Mouse (Mus musculus): ENCODE results near the gene Dag1. TPM values are rescaled to one million over a fixed set of nuclear protein-coding genes. Genes with fewer than 3 reads are reported as not detected.

Gene Dag1
- polyA plus RNA-seq, 1 experiment from 2014 or later, result 58.6 TPM

DNA sequence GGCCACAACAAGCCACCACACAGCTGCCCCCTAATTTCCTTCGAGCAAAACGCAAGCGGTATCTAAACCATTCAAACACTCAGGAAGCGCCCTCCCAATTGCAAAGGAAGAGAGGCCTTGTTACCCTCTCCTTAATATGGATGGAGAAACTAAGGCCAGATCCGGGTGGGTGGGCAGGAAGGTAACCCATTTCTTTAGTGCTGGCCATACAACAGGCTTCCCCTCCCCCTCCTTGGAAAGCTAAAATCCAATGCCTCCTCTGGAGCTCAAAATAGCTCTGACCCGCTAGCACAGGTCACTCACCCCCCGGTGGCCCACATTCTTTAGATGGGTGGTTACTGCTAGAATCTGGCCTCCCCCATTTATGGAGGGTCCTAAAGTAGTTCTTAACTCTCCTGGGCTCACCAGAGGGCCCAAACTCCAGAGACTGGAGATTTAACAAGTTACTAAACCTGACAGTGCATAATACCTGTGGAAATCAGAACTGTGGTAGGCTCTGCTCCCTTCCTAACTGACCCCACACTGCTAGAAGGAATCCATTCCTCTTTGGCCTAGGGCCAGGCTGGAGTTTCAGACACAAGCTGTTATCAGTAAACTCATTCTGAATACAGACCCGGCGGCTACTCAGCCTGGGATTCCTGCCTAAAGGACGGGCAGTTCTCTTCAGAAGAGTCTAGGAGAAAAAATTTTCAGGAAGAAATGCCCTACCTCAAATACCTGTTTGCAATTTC, 598 bp upstream of the Dag1 start:
- 11% methylated on average over 10 of the region's 10 CpGs for WGBS
- Histone ChIP-seq H3K4me3 (ENCODE audit: low read depth, low read length) (peak overlapping the region; percentile 93), H3K36me3 (ENCODE audit: control insufficient read depth, insufficient read depth, low read length) (no peaks in the 10 kb centered on the region), H3K27ac (ENCODE audit: low read depth, low read length) (peak overlapping the region; percentile 72), H3K4me2 (ENCODE audit: low read depth, low read length) (peak overlapping the region; percentile 53), H3K4me1 (ENCODE audit: control insufficient read depth, insufficient read depth, low read length) (peaks cover 19% of the 10 kb centered on the region), H3K9me3 (ENCODE audit: control insufficient read depth, low read length) (no peaks in the 10 kb centered on the region), H3K9ac (replicated peaks; ENCODE audit: low read depth, low read length) (peak overlapping the region; percentile 48; the same call in 1 of the 2 replicates), H3K27me3 (ENCODE audit: control insufficient read depth, insufficient read depth, low read length) (no peaks in the 10 kb centered on the region)
- no peak; the same call in 1 of the 2 replicates for ATAC-seq (ENCODE audit: low read depth)

DNA sequence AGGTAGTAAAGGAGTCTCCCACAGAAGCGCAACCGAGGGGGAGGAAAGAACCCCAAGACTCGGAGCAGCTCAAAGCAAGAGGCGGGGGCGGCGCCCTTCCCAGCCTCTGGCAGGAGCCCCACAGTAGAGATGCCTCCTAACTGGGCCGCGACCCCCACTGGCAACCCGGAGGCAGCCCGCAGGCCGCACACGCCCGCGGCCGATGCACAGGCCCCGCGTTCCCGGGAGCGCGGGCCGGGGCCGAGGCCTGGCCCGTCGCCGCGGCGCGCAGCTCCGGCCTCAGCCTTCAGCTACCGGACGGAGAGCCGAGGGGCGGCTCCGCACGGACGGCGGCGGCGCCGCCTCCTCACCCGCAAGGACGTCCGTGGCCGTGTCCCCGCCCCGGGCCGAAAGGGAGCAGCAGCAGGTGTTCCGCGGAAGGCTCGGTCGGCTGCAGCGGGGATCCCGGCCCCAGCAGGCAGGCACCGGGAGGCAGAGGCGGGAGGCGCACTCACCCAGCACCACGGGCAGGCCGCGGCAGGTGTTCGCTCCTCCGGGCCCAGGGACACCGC, 552 bp downstream of the Dag1 start:
- H3K4me2 ChIP-seq (ENCODE audit: low read depth, low read length), result peak overlapping the region; percentile 53
- peak overlapping the region; percentile 84 for H3K9ac ChIP-seq (replicated peaks; ENCODE audit: low read depth, low read length)
- peak; percentile 58 for ATAC-seq (ENCODE audit: low read depth)
- no peaks in the 10 kb centered on the region for H3K9me3 ChIP-seq (ENCODE audit: control insufficient read depth, low read length)
- H3K4me3 ChIP-seq (ENCODE audit: low read depth, low read length), result peak overlapping the region; percentile 93
- H3K27me3 ChIP-seq (ENCODE audit: control insufficient read depth, insufficient read depth, low read length), result no peaks in the 10 kb centered on the region
- H3K27ac ChIP-seq (ENCODE audit: low read depth, low read length), result peak overlapping the region; percentile 87
- under 1% methylated on average over 51 of the region's 62 CpGs for WGBS
- peaks cover 19% of the 10 kb centered on the region for H3K4me1 ChIP-seq (ENCODE audit: control insufficient read depth, insufficient read depth, low read length)
- H3K36me3 ChIP-seq (ENCODE audit: control insufficient read depth, insufficient read depth, low read length), result no peaks in the 10 kb centered on the region

DNA sequence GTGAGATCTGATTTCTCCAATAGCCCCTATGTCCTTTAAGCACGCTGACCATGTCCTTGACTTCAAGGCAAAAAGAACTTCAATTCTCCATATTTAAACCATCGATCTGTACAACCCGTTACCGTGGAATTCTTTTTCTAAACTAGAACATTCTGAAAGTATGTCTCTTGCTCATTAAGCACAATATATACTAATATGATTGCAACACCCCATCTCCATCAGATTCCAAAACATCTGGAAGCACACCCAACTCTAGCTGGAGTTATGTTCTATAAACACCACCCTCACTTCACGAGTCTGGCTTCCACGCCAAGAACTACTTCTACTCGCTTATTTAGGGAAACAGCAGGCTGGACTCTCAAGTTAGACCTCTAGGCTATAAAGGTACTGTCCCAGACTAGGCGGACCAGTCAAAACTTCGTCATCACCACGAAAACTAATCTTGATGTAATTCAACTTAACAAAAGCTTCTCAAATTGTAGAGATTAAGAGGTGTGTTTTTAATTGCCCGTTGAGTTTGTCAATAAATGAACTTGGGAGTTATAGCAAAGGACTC, 1.2 kb downstream of the Dag1 start:
- peak overlapping the region; percentile 93 for H3K4me3 ChIP-seq (ENCODE audit: low read depth, low read length)
- no peak for ATAC-seq (ENCODE audit: low read depth)
- peak overlapping the region; percentile 84 for H3K9ac ChIP-seq (replicated peaks; ENCODE audit: low read depth, low read length)
- H3K4me1 ChIP-seq (ENCODE audit: control insufficient read depth, insufficient read depth, low read length), result peaks cover 19% of the 10 kb centered on the region
- H3K4me2 ChIP-seq (ENCODE audit: low read depth, low read length), result peak overlapping the region; percentile 53
- no peaks in the 10 kb centered on the region for H3K36me3 ChIP-seq (ENCODE audit: control insufficient read depth, insufficient read depth, low read length)
- H3K27me3 ChIP-seq (ENCODE audit: control insufficient read depth, insufficient read depth, low read length), result no peaks in the 10 kb centered on the region
- 43% methylated on average over 11 of the region's 11 CpGs for WGBS
- no peaks in the 10 kb centered on the region for H3K9me3 ChIP-seq (ENCODE audit: control insufficient read depth, low read length)
- peak overlapping the region; percentile 87 for H3K27ac ChIP-seq (ENCODE audit: low read depth, low read length)

DNA sequence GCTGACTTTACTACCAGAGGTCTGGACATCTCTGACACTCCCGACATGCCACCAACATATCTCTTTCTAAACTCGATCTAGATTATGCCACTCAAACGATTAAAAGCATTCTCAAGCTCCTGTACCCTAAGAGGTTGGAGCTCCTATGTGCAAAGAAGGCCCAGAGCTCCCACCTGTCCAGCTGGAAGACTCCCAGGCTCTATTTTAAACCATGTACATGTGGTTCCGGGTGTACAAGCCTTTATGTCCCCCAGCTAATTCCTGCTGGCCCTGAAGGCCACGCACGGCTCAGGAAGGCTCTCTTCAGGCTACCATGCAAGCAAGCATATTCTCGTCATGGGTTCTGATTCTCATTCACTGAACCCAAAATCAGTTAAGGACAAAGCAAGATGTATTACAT, 1.9 kb downstream of the Dag1 start:
- H3K4me1 ChIP-seq (ENCODE audit: control insufficient read depth, insufficient read depth, low read length), result peaks cover 19% of the 10 kb centered on the region
- no peaks in the 10 kb centered on the region for H3K9me3 ChIP-seq (ENCODE audit: control insufficient read depth, low read length)
- H3K4me3 ChIP-seq (ENCODE audit: low read depth, low read length), result peak overlapping the region; percentile 93; the same call in 1 of the 2 replicates
- H3K9ac ChIP-seq (replicated peaks; ENCODE audit: low read depth, low read length), result no peak overlapping the region
- H3K27ac ChIP-seq (ENCODE audit: low read depth, low read length), result no peak overlapping the region
- no peaks in the 10 kb centered on the region for H3K36me3 ChIP-seq (ENCODE audit: control insufficient read depth, insufficient read depth, low read length)
- H3K27me3 ChIP-seq (ENCODE audit: control insufficient read depth, insufficient read depth, low read length), result no peaks in the 10 kb centered on the region
- 74% methylated on average over 7 of the region's 7 CpGs for WGBS
- H3K4me2 ChIP-seq (ENCODE audit: low read depth, low read length), result peak overlapping the region; percentile 53; the same call in 1 of the 2 replicates
- ATAC-seq (ENCODE audit: low read depth), result no peak

DNA sequence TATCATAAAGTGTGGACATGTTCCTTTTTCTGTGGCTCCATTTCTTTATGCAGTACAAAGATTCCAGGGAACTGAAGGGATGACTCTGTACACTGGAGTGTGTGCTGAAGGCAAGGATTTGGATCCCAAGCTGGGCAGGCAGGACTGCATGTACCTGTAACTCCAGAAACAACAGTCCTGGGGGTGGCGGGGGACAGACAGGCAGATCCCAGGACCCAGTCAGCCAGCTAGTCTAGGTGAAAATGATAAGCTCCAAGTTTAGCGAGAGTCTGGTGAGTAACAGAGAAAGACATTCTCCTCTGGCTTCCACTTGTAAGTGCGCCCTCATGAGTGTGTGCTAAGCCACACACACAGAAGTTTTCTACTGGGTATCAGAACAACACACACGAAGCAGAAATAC, 3.2 kb downstream of the Dag1 start:
- H3K4me1 ChIP-seq (ENCODE audit: control insufficient read depth, insufficient read depth, low read length), result peaks cover 19% of the 10 kb centered on the region
- no peak for ATAC-seq (ENCODE audit: low read depth)
- H3K36me3 ChIP-seq (ENCODE audit: control insufficient read depth, insufficient read depth, low read length), result no peaks in the 10 kb centered on the region
- H3K9me3 ChIP-seq (ENCODE audit: control insufficient read depth, low read length), result no peaks in the 10 kb centered on the region
- H3K9ac ChIP-seq (replicated peaks; ENCODE audit: low read depth, low read length), result no peak overlapping the region
- H3K4me2 ChIP-seq (ENCODE audit: low read depth, low read length), result no peak overlapping the region
- 89% methylated on average over 4 of the region's 4 CpGs for WGBS
- H3K27ac ChIP-seq (ENCODE audit: low read depth, low read length), result no peak overlapping the region
- H3K27me3 ChIP-seq (ENCODE audit: control insufficient read depth, insufficient read depth, low read length), result no peaks in the 10 kb centered on the region
- no peak overlapping the region for H3K4me3 ChIP-seq (ENCODE audit: low read depth, low read length)

DNA sequence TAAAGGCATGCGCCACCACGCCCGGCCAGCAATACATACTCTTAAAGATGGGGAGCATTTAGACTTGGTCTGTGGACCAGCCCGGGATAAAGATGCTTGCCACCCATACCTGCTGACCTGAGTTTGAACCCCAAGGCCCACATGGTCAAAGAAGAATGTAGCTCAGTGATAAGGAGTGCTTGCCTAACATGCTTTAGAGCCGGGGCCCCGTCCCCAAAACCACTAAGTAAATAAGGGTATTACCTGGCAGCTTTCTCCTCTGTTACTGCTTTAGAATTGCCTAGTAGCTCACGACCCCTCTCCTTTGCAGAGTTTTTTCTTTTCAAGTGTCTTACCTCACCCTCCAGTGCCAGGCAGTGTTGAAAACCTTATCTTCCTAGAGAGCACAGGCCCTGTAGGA, 11.0 kb downstream of the Dag1 start:
- Histone ChIP-seq H3K9ac (replicated peaks; ENCODE audit: low read depth, low read length) (no peak overlapping the region), H3K4me1 (ENCODE audit: control insufficient read depth, insufficient read depth, low read length) (no peaks in the 10 kb centered on the region), H3K4me2 (ENCODE audit: low read depth, low read length) (no peak overlapping the region), H3K36me3 (ENCODE audit: control insufficient read depth, insufficient read depth, low read length) (peaks cover 21% of the 10 kb centered on the region), H3K9me3 (ENCODE audit: control insufficient read depth, low read length) (no peaks in the 10 kb centered on the region), H3K4me3 (ENCODE audit: low read depth, low read length) (no peak overlapping the region), H3K27ac (ENCODE audit: low read depth, low read length) (no peak overlapping the region), H3K27me3 (ENCODE audit: control insufficient read depth, insufficient read depth, low read length) (no peaks in the 10 kb centered on the region)
- 98% methylated on average over 7 of the region's 7 CpGs for WGBS
- ATAC-seq (ENCODE audit: low read depth), result no peak

DNA sequence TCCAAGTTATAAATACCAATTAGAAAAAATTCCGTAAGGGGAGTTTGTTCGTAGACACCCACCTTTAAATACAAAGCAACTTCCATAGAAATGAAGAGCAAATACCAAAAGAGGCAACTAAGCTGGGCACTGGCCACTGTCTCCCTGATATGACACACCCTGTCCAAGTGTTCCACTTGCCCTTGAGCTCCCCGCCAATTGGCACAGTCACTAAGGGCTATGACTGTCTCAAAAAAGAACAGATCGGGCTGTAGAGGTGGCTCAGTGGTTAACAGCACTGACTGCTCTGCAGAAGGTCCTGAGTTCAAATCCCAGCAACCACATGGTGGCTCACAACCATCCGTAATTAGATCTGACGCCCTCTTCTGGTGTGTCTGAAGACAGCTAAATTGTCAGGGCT, 11.9 kb downstream of the Dag1 start:
- Histone ChIP-seq H3K4me2 (ENCODE audit: low read depth, low read length) (no peak overlapping the region), H3K4me3 (ENCODE audit: low read depth, low read length) (no peak overlapping the region), H3K9ac (replicated peaks; ENCODE audit: low read depth, low read length) (no peak overlapping the region), H3K9me3 (ENCODE audit: control insufficient read depth, low read length) (no peaks in the 10 kb centered on the region), H3K27me3 (ENCODE audit: control insufficient read depth, insufficient read depth, low read length) (no peaks in the 10 kb centered on the region), H3K27ac (ENCODE audit: low read depth, low read length) (no peak overlapping the region), H3K36me3 (ENCODE audit: control insufficient read depth, insufficient read depth, low read length) (peaks cover 21% of the 10 kb centered on the region), H3K4me1 (ENCODE audit: control insufficient read depth, insufficient read depth, low read length) (no peaks in the 10 kb centered on the region)
- ATAC-seq (ENCODE audit: low read depth), result no peak
- 98% methylated on average over 6 of the region's 6 CpGs for WGBS

DNA sequence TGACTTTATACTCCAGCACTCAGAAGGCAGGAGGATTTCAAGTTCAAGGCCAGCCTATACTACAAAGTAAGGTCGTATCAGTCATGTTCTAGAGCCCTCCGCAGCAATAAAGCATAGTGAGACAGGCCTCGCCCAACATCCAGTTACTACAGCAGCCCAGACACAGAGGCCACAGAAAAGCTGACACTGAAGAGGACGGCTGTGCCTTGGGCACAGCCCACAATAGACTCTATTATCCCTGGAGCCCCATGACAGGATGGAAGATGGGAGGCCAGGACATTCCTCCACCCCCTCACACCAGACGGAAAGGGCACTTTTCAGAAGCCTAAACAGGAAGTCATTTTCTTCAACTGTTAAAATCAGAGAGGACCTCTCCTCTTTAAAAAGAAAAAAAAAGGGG, 14.8 kb downstream of the Dag1 start:
- Histone ChIP-seq H3K4me2 (ENCODE audit: low read depth, low read length) (no peak overlapping the region), H3K36me3 (ENCODE audit: control insufficient read depth, insufficient read depth, low read length) (peaks cover 21% of the 10 kb centered on the region), H3K4me3 (ENCODE audit: low read depth, low read length) (no peak overlapping the region), H3K27me3 (ENCODE audit: control insufficient read depth, insufficient read depth, low read length) (no peaks in the 10 kb centered on the region), H3K4me1 (ENCODE audit: control insufficient read depth, insufficient read depth, low read length) (no peaks in the 10 kb centered on the region), H3K27ac (ENCODE audit: low read depth, low read length) (no peak overlapping the region), H3K9me3 (ENCODE audit: control insufficient read depth, low read length) (no peaks in the 10 kb centered on the region), H3K9ac (replicated peaks; ENCODE audit: low read depth, low read length) (no peak overlapping the region)
- ATAC-seq (ENCODE audit: low read depth), result no peak
- WGBS, result 48% methylated on average over 5 of the region's 5 CpGs

DNA sequence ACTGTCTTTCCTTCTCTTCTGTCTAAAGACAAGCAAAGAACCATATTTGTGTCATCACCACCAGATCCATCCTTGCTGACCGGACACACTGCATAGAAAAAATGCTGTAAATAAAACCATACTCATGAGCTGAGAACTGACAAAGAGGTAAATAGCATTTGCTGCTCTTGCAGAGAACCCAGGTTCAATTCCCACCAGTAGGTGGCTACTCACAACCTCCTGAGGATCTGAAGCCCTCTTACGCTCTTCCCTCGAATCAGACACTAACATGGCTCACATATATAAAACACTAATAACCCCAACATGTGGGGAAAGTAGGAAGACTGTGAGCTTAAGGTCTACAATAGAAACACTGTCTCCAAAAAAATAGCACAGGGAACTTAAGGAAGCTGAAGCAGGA, 18.8 kb downstream of the Dag1 start:
- Histone ChIP-seq H3K4me3 (ENCODE audit: low read depth, low read length) (no peak overlapping the region), H3K9ac (replicated peaks; ENCODE audit: low read depth, low read length) (no peak overlapping the region), H3K27ac (ENCODE audit: low read depth, low read length) (no peak overlapping the region), H3K27me3 (ENCODE audit: control insufficient read depth, insufficient read depth, low read length) (no peaks in the 10 kb centered on the region), H3K9me3 (ENCODE audit: control insufficient read depth, low read length) (no peaks in the 10 kb centered on the region), H3K4me1 (ENCODE audit: control insufficient read depth, insufficient read depth, low read length) (no peaks in the 10 kb centered on the region), H3K36me3 (ENCODE audit: control insufficient read depth, insufficient read depth, low read length) (0 out of 2 replicates have a peak, but pooled peaks cover 4% of the 10 kb centered on the region), H3K4me2 (ENCODE audit: low read depth, low read length) (no peak overlapping the region)
- 86% methylated on average over 3 of the region's 3 CpGs for WGBS
- no peak for ATAC-seq (ENCODE audit: low read depth)
